Mouse (Mus musculus): ENCODE measurements around the gene Polr3h. TPM values are rescaled to one million over a fixed set of nuclear protein-coding genes. Genes with fewer than 3 reads are reported as not detected.

Polr3h gene
- polyA plus RNA-seq, 1 experiment from 2014 or later = 74.3 TPM

GRCm38 (mm10) chr15:81872262-81873136, 53.5 kb downstream of the Polr3h start, which contains the start of gene Aco2:
Gene Aco2, plus strand, starts transcription at chr15:81872309.
- under 1% methylated on average over 53 of the region's 53 CpGs for WGBS
- DNase-seq (ENCODE audit: low spot score) = peak; percentile 97
- H3K27me3 ChIP-seq (replicated peaks; ENCODE audit: low read depth, poor library complexity, severe bottlenecking) = no peaks in the 10 kb centered on the region
- H3K27ac ChIP-seq (replicated peaks) = peak within 1 kb of the TSS; percentile 95
- no peaks in the 10 kb centered on the region for H3K9me3 ChIP-seq
- H3K36me3 ChIP-seq (replicated peaks) = peaks cover 37% of the 10 kb centered on the region
- H3K4me1 ChIP-seq = peaks cover 15% of the 10 kb centered on the region
- H3K4me3 ChIP-seq = peak within 1 kb of the TSS; percentile 99

GRCm38 (mm10) chr15:81871604-81872261, 54.3 kb downstream of the Polr3h start, which contains the start of gene Phf5a:
Gene Phf5a, minus strand, starts transcription at chr15:81871911.
- Histone ChIP-seq H3K4me3 (peak within 1 kb of the TSS; percentile 99), H3K36me3 (replicated peaks) (peaks cover 41% of the 10 kb centered on the region), H3K9me3 (no peaks in the 10 kb centered on the region), H3K27ac (replicated peaks) (peak within 1 kb of the TSS; percentile 95), H3K4me1 (peaks cover 15% of the 10 kb centered on the region), H3K27me3 (replicated peaks; ENCODE audit: low read depth, poor library complexity, severe bottlenecking) (no peaks in the 10 kb centered on the region)
- peak; percentile 96 for DNase-seq (ENCODE audit: low spot score)
- under 1% methylated on average over 30 of the region's 30 CpGs for WGBS

- H3K4me1 ChIP-seq = peaks cover 15% of the 10 kb centered on the region
- DNase-seq (ENCODE audit: low spot score) = no peak
- H3K4me3 ChIP-seq = 0 out of 2 replicates have a peak overlapping the region, but pooled peaks have one; percentile 3
- no peaks in the 10 kb centered on the region for H3K27me3 ChIP-seq (replicated peaks; ENCODE audit: low read depth, poor library complexity, severe bottlenecking)
- no peaks in the 10 kb centered on the region for H3K9me3 ChIP-seq
- peaks cover 59% of the 10 kb centered on the region for H3K36me3 ChIP-seq (replicated peaks)
- H3K27ac ChIP-seq (replicated peaks) = no peak overlapping the region
- WGBS = 98% methylated on average over 5 of the region's 5 CpGs
These were observed 56.1 kb downstream of the Polr3h start for GRCm38 (mm10) chr15:81869985-81870384.

GRCm38 (mm10) chr15:81864238-81864637, 61.8 kb downstream of the Polr3h start:
- DNase-seq (ENCODE audit: low spot score) = no peak
- WGBS = 90% methylated on average over 7 of the region's 7 CpGs
- no peaks in the 10 kb centered on the region for H3K9me3 ChIP-seq
- no peak overlapping the region for H3K4me3 ChIP-seq
- H3K27me3 ChIP-seq (replicated peaks; ENCODE audit: low read depth, poor library complexity, severe bottlenecking) = no peaks in the 10 kb centered on the region
- peaks cover 54% of the 10 kb centered on the region for H3K36me3 ChIP-seq (replicated peaks)
- peaks cover 4% of the 10 kb centered on the region; the same call in 1 of the 2 replicates for H3K4me1 ChIP-seq
- H3K27ac ChIP-seq (replicated peaks) = no peak overlapping the region

- peak overlapping the region; percentile 89 for H3K4me3 ChIP-seq
- peaks cover 18% of the 10 kb centered on the region for H3K36me3 ChIP-seq (replicated peaks)
- peak overlapping the region; percentile 93 for H3K27ac ChIP-seq (replicated peaks)
- H3K9me3 ChIP-seq = no peaks in the 10 kb centered on the region
- DNase-seq (ENCODE audit: low spot score) = no peak
- no peaks in the 10 kb centered on the region for H3K27me3 ChIP-seq (replicated peaks; ENCODE audit: low read depth, poor library complexity, severe bottlenecking)
- peaks cover 30% of the 10 kb centered on the region for H3K4me1 ChIP-seq
- 48% methylated on average over 8 of the region's 8 CpGs for WGBS
These were observed 65.4 kb downstream of the Polr3h start for GRCm38 (mm10) chr15:81860471-81861135.

- peak overlapping the region; percentile 89 for H3K4me3 ChIP-seq
- under 1% methylated on average over 39 of the region's 39 CpGs for WGBS
- no peaks in the 10 kb centered on the region for H3K27me3 ChIP-seq (replicated peaks; ENCODE audit: low read depth, poor library complexity, severe bottlenecking)
- H3K4me1 ChIP-seq = peaks cover 37% of the 10 kb centered on the region
- H3K9me3 ChIP-seq = no peaks in the 10 kb centered on the region
- H3K36me3 ChIP-seq (replicated peaks) = peaks cover 14% of the 10 kb centered on the region
- DNase-seq (ENCODE audit: low spot score) = peak; percentile 93
- peak overlapping the region; percentile 93 for H3K27ac ChIP-seq (replicated peaks)
These were observed 66.4 kb downstream of the Polr3h start for GRCm38 (mm10) chr15:81859330-81860255.

- Histone ChIP-seq H3K36me3 (replicated peaks) (peaks cover 15% of the 10 kb centered on the region), H3K4me3 (peak within 1 kb of the TSS; percentile 89), H3K27ac (replicated peaks) (peak within 1 kb of the TSS; percentile 93), H3K9me3 (no peaks in the 10 kb centered on the region), H3K27me3 (replicated peaks; ENCODE audit: low read depth, poor library complexity, severe bottlenecking) (no peaks in the 10 kb centered on the region), H3K4me1 (peaks cover 37% of the 10 kb centered on the region)
- peak; percentile 71 for DNase-seq (ENCODE audit: low spot score)
- under 1% methylated on average over 44 of the region's 44 CpGs for WGBS
These were observed 67.3 kb downstream of the Polr3h start, which contains the start of gene Tob2 for GRCm38 (mm10) chr15:81858517-81859329. Gene Tob2, minus strand, starts transcription at chr15:81858796.

GRCm38 (mm10) chr15:81858138-81858516, 67.9 kb downstream of the Polr3h start:
- H3K27ac ChIP-seq (replicated peaks) = peak overlapping the region; percentile 93
- H3K36me3 ChIP-seq (replicated peaks) = peaks cover 21% of the 10 kb centered on the region

GRCm38 (mm10) chr15:81857724-81858116, 68.3 kb downstream of the Polr3h start:
- no peaks in the 10 kb centered on the region for H3K27me3 ChIP-seq (replicated peaks; ENCODE audit: low read depth, poor library complexity, severe bottlenecking)
- peaks cover 25% of the 10 kb centered on the region for H3K36me3 ChIP-seq (replicated peaks)
- no peaks in the 10 kb centered on the region for H3K9me3 ChIP-seq
- WGBS = under 1% methylated on average over 33 of the region's 33 CpGs
- peak overlapping the region; percentile 89 for H3K4me3 ChIP-seq
- peak; percentile 75 for DNase-seq (ENCODE audit: low spot score)
- H3K27ac ChIP-seq (replicated peaks) = peak overlapping the region; percentile 93
- peaks cover 37% of the 10 kb centered on the region for H3K4me1 ChIP-seq

More at GRCm38 (mm10) chr15:81858138-81858516, 67.9 kb downstream of the Polr3h start:
- peaks cover 37% of the 10 kb centered on the region for H3K4me1 ChIP-seq
- no peaks in the 10 kb centered on the region for H3K9me3 ChIP-seq
- H3K4me3 ChIP-seq = peak overlapping the region; percentile 89
- under 1% methylated on average over 23 of the region's 23 CpGs for WGBS
- no peaks in the 10 kb centered on the region for H3K27me3 ChIP-seq (replicated peaks; ENCODE audit: low read depth, poor library complexity, severe bottlenecking)
- peak; percentile 94 for DNase-seq (ENCODE audit: low spot score)

- Histone ChIP-seq H3K27ac (replicated peaks) (peak overlapping the region; percentile 93), H3K4me3 (peak overlapping the region; percentile 89), H3K36me3 (replicated peaks) (peaks cover 31% of the 10 kb centered on the region), H3K4me1 (peaks cover 37% of the 10 kb centered on the region), H3K9me3 (no peaks in the 10 kb centered on the region), H3K27me3 (replicated peaks; ENCODE audit: low read depth, poor library complexity, severe bottlenecking) (no peaks in the 10 kb centered on the region)
- 1% methylated on average over 14 of the region's 14 CpGs for WGBS
- DNase-seq (ENCODE audit: low spot score) = peak; percentile 30
These were observed 68.9 kb downstream of the Polr3h start for GRCm38 (mm10) chr15:81856938-81857723.

Measured in embryonic facial prominence, embryonic 10.5 days (tissue).